Mouse (Mus musculus) kidney, adult 2 months (tissue): ENCODE measurements around the gene Ppm1h. TPM values are rescaled to one million over a fixed set of nuclear protein-coding genes. Genes with fewer than 3 reads are reported as not detected.

Source experiments
- DNase-seq: peaks from one replicate; pipeline ENCODE4 v3.0.0; 2021
- H3K27ac ChIP-seq: fragments of 200-500 bp; 2 replicates; pipeline ENCODE4 v1.5.1; 2012; ENCODE audit warnings: low read depth, low read length, control low read depth, inconsistent platforms; ENCODE audit not compliant: insufficient read depth
- H3K27me3 ChIP-seq: fragments of 200-500 bp; replicated peaks from 2 replicates; pipeline ENCODE4 v1.6.1; 2012; ENCODE audit warnings: mild to moderate bottlenecking, moderate library complexity, low read length, inconsistent platforms; ENCODE audit not compliant: control insufficient read depth, insufficient read depth
- H3K36me3 ChIP-seq: fragments of 200-500 bp; 2 replicates; pipeline ENCODE4 v1.6.1; 2012; ENCODE audit warnings: mild to moderate bottlenecking, moderate library complexity, low read length, inconsistent platforms; ENCODE audit not compliant: control insufficient read depth, insufficient read depth
- H3K4me1 ChIP-seq: fragments of 200-500 bp; 2 replicates; pipeline ENCODE4 v1.6.1; 2011; ENCODE audit warnings: low read length; ENCODE audit not compliant: control insufficient read depth, insufficient read depth
- H3K4me3 ChIP-seq: fragments of 200-500 bp; 2 replicates; pipeline ENCODE4 v1.5.1; 2011; ENCODE audit warnings: mild to moderate bottlenecking, low read depth, low read length, control low read depth; ENCODE audit not compliant: insufficient read depth
- CTCF ChIP-seq: fragments of 200-500 bp; conservative IDR thresholded peaks from 2 replicates; pipeline ENCODE4 v1.5.1; 2011; ENCODE audit warnings: low read depth, mild to moderate bottlenecking, control low read depth, low read length, moderate library complexity, mixed read lengths; ENCODE audit not compliant: insufficient read depth, insufficient read length
- POLR2A ChIP-seq: fragments of 200-500 bp; IDR thresholded peaks from one replicate; pipeline ENCODE4 v1.6.1; 2011; ENCODE audit warnings: low read depth, low read length, control low read depth
- WGBS: fragments of 180-500 bp; shearing (Covaris S2); methylation state at CpG from one replicate; pipeline ENCODE4 v1.1.7; 2018; 5-methylcytosine and 5-hydroxymethylcytosine counted together
- polyA plus RNA-seq: library from polyadenylated mRNA; depleted of rRNA; stranded (reverse); fragments of >200 nt; gene quantifications from 2 replicates; pipeline ENCODE4 v1.2.3, GENCODE M21; 2012

Gene Ppm1h
- polyA plus RNA-seq, 1 experiment: 27.1 TPM

GRCm38 (mm10) chr10:122744970-122745369 is 66.4 kb downstream of the Ppm1h start:
- Histone ChIP-seq H3K4me3 (no peak overlapping the region), H3K36me3 (no peaks in the 10 kb centered on the region), H3K27ac (no peak overlapping the region), H3K27me3 (no peaks in the 10 kb centered on the region), H3K4me1 (no peaks in the 10 kb centered on the region)
- no peak for TF ChIP-seq CTCF
- TF ChIP-seq POLR2A: no peak
- WGBS: 98% methylated on average over 2 of the region's 2 CpGs
- no peak for DNase-seq

DNA sequence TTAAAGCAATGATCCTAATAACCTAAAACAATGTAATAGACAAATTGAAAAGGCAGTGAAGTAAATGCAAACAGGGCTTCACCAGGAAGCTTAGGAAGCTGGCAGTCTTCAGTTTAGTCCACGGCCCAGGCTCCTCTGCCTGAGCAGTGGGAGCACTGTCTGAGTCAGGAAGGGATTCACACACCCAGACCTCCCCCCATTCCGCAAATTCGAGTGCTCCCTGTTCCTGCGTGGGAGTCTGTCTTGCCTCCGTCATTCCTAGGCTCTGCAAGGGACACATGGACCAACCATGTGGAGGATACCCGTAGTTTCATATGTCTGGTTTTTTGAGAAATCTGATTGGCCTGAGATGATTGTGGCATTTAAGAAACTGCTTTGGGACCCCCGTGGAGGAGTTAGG is 67.6 kb downstream of the Ppm1h start:
- Histone ChIP-seq H3K27me3 (no peaks in the 10 kb centered on the region), H3K27ac (no peak overlapping the region), H3K4me3 (no peak overlapping the region), H3K4me1 (no peaks in the 10 kb centered on the region), H3K36me3 (no peaks in the 10 kb centered on the region)
- DNase-seq: no peak
- TF ChIP-seq POLR2A: no peak
- TF ChIP-seq CTCF: no peak
- 76% methylated on average over 7 of the region's 7 CpGs for WGBS

- Histone ChIP-seq H3K27me3 (no peaks in the 10 kb centered on the region), H3K36me3 (no peaks in the 10 kb centered on the region), H3K27ac (no peak overlapping the region), H3K4me3 (no peak overlapping the region), H3K4me1 (no peaks in the 10 kb centered on the region)
- TF ChIP-seq POLR2A (no peak), CTCF (no peak)
- WGBS: 80% methylated on average over 11 of the region's 11 CpGs
- no peak for DNase-seq
Observed at GRCm38 (mm10) chr10:122747151-122747925, 68.8 kb downstream of the Ppm1h start.

- DNase-seq: peak; percentile 16
- Histone ChIP-seq H3K27me3 (no peaks in the 10 kb centered on the region), H3K4me3 (no peak overlapping the region), H3K27ac (no peak overlapping the region), H3K4me1 (peaks cover 6% of the 10 kb centered on the region; the same call in 1 of the 2 replicates), H3K36me3 (no peaks in the 10 kb centered on the region)
- WGBS: 55% methylated on average over 4 of the region's 4 CpGs
- TF ChIP-seq CTCF (no peak), POLR2A (no peak)
Observed at GRCm38 (mm10) chr10:122748361-122748951, 69.9 kb downstream of the Ppm1h start.

GRCm38 (mm10) chr10:122749071-122749470 is 70.5 kb downstream of the Ppm1h start:
- Histone ChIP-seq H3K4me1 (peaks cover 12% of the 10 kb centered on the region; the same call in 1 of the 2 replicates), H3K27ac (no peak overlapping the region), H3K27me3 (no peaks in the 10 kb centered on the region), H3K4me3 (no peak overlapping the region), H3K36me3 (no peaks in the 10 kb centered on the region)
- no peak for TF ChIP-seq POLR2A
- TF ChIP-seq CTCF: no peak
- DNase-seq: no peak
- 91% methylated on average over 12 of the region's 12 CpGs for WGBS

DNA sequence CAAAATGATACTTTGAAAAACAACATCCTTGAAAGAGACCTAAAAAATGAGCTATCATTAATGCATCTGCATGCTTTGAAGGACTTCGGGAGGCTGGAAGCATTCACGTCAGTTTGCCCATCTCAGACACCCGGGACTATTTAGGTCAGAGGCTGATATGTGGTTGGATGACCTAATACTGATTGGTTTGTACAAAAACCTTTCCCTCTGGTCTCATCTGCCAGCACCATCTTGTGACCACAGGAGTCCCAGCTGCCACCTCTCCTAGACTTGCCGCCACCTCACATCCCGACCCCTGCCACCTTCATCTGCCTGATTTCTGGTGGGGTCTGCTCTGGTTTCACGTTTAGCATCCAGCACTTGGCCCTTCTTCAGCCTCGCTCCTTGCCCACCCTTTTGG is 71.3 kb downstream of the Ppm1h start:
- H3K4me1 ChIP-seq: peaks cover 12% of the 10 kb centered on the region; the same call in 1 of the 2 replicates
- H3K4me3 ChIP-seq: no peak overlapping the region
- H3K27ac ChIP-seq: no peak overlapping the region
- DNase-seq: no peak
- WGBS: 88% methylated on average over 7 of the region's 7 CpGs
- H3K27me3 ChIP-seq: no peaks in the 10 kb centered on the region
- H3K36me3 ChIP-seq: no peaks in the 10 kb centered on the region
- TF ChIP-seq CTCF (no peak), POLR2A (no peak)
